Mouse (Mus musculus): ENCODE data around the gene Mast3.

DNA sequence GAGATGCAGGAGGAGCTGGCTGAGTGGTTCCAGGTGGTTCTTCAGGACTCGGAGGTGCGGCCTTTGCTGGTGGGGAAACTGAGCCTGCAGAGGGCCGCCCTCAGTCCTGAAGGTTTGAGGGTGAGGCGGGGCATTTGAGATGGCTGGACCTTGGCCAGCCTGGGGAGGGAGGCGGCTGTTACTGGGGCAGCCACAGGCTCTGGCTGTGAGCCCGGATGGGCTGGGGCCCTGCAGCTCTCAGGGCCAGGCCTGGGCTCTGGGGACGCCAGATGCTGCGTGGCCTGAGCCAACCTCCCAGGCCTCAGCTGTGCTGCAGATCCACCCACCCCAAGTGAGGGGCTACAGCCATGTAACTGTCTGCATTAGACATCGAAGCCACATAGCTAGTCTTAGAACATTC is 31.0 kb downstream of the Mast3 start:
- no peak for TF ChIP-seq CTCF (IDR thresholded peaks at IDR 0.05; ENCODE audit: insufficient read depth, low read length)
- no peak for TF ChIP-seq POLR2A (IDR thresholded peaks at IDR 0.05; ENCODE audit: borderline replicate concordance, extremely low read depth, low read depth, low read length)
